Mouse (Mus musculus) ovary, postnatal 14 days (tissue): ENCODE measurements around the gene Slc3a2.
"Not testable (repeated sequence)": the region's sequence is repeated elsewhere in the genome, so short reads cannot be mapped to it uniquely, and the experiment has no call there.

Experiments used
- DNase-seq: peaks from one replicate; pipeline ENCODE4 v3.0.0; 2022; ENCODE audit warnings: low spot score

Slc3a2 gene

DNA sequence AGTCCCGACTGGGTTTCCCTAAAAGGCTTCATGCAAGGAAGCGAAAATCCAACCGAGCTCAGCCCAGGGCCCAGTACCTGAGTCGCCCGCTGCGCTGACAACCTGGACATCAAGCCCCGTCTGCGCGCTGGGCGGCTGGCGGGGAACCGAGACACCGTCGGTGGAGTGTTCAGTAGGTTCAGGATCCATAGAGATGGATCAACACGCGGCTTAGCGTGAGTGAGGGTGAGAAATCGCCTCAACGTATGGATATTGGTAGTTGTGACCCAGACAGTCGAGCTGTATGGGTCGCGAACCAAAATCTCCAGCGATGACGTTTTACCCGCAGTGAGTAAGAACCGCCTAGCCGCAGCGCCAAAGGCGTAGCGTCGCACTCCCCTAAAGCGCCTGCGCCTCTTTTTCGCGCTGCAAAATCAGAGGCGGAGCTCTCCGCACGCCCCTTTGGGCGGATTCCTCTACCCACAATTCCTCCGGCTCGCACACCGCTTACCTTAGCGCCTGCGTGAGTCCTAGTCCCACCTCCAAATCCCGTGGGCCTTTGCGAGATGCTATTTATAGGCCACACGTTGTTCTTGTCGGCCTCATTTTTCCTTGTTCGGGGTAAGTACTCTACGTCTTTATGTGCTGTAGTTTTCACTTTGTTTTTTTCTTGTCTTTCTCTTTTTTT, at the start of gene Slc3a2:
Slc3a2 (minus strand) TSS at position 463 of the 667 bp plus-strand sequence.
- peak; percentile 87 for DNase-seq

DNA sequence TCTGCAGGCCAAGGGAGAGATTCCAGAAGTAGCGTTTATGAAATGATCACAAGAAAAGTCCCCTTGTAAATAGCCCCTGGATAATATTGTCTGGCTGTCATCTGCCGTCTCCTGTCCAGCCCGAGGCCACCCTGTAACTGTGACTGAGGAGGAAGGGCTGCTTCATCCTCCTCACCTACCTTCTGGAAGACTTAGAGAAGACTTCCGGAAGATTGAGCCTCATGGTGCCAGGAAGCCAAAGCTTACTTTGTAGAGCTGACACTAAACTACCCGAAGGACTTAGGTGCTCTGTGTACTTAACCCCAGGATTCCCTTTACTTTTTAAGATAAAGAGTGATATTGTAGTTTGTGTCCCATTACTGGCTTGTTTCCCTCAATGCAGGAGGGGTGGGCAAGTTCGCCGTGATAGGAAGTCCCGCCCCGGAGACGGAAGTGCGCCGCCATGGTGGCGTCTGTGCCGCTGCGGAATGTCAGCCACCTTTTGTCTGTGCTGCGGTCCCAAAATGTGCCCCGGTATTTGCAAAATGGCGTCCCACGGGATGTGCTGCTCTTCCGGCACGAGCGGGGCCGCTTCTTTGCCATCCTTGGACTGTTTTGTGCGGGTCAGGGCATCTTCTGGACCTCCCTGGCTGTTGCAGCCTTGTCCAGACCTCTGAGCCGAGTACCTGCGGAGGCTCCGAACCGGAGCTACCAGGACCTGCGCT, 47.5 kb upstream of the Slc3a2 start, which contains the start of gene Tmem223:
Tmem223 (plus strand) TSS at position 430 of the 704 bp plus-strand sequence.
- DNase-seq = peak; percentile 68

DNA sequence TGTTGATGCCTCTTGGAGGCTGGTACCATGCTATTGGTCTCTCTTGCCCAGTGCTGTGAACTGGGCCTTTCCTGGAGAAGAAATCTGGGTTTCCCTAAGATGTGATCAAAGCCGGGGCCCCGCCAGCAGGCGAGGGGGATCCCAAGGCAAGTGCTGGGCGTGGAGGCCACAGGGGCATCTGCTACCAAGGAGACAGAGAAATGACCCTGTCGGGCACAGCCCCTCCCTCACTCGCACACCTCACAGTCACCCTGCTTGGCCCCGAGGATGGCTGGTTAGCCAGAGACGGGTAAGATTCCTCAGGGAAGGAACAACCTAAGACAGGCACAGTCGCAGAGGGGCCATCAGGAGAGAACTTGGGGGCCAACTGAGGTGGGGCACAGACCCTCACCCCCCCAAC, 42.4 kb upstream of the Slc3a2 start:
- no peak for DNase-seq

DNA sequence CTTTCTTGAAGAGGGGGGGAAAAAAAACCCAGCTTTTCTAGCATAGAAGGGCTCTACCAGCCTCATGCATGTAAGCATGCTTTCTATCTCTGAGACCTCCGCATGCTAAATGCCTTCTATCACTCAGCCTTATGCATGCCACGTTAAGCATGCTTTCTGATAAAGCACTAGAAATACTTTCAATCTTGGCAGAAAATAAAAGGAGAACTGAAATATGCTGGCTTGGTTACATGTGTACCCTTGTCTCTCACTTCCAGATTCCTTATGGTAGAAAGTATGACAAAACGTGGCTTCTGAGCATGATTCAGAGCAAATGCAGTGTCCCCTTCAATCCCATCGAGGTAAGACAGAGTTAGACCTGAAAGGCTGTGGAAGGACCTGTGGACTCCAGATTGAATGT, 40.1 kb upstream of the Slc3a2 start:
- no peak for DNase-seq

DNA sequence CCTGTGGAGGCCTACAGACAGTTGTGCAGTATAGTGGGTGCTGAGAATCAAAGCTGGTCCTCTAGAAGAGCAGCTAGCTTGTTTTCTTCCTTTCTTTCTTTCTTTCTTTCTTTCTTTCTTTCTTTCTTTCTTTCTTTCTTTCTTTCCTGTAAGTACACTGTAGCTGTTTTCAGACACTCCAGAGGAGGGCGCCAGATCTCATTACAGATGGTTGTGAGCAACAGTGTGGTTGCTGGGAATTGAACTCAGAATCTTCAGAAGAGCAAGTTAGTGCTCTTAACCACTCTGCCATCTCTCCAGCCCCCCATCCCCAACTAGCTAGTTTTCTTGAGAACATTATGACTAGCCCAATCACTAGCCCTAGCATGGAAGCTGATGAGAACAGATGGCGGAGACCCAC, 37.6 kb upstream of the Slc3a2 start:
- DNase-seq = no peak

DNA sequence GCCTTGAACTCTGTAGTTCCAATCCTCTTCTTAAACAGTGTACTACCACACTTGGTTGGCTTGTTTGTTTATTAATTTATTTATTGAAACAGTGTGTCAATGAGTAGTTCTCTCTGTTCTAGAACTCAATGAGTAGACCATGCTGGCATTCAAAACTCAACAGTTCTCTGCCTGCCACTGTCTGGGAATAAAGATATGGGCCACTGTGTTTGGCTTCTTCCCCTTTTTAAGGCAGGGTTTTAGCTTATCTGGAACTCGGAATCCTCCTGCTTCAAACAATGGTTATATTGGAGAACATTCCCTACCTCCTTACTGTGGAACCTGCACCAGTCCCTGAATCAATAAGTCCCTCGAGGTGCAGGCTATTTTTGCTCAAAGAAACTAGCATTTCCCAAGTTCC, 35.7 kb upstream of the Slc3a2 start:
- no peak for DNase-seq

DNA sequence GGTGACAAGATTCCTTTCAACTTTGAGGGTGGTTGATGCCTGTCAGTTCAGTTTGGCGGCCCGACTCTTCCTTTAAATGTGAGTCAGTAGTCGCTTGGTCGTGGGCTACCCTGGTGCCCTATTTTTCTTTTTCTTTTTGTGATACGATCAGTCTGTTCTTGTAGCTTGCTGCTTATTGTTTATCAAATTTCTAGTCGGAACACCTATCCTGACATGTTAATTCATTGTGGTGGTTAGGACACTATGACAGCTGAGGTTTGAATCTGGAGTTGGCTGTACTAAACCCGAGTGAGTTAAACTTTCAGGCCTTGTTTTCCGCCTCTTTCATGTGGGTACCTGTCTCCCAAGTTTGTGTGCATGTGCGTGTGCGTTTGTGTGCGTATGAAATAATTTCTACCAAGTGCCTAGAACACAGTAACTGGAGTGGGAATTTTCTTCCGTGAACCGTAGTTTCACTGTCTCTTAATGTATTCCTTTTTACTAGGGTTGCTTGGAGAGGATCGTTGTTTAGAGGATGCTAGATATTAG, 34.4 kb upstream of the Slc3a2 start:
- no peak for DNase-seq

DNA sequence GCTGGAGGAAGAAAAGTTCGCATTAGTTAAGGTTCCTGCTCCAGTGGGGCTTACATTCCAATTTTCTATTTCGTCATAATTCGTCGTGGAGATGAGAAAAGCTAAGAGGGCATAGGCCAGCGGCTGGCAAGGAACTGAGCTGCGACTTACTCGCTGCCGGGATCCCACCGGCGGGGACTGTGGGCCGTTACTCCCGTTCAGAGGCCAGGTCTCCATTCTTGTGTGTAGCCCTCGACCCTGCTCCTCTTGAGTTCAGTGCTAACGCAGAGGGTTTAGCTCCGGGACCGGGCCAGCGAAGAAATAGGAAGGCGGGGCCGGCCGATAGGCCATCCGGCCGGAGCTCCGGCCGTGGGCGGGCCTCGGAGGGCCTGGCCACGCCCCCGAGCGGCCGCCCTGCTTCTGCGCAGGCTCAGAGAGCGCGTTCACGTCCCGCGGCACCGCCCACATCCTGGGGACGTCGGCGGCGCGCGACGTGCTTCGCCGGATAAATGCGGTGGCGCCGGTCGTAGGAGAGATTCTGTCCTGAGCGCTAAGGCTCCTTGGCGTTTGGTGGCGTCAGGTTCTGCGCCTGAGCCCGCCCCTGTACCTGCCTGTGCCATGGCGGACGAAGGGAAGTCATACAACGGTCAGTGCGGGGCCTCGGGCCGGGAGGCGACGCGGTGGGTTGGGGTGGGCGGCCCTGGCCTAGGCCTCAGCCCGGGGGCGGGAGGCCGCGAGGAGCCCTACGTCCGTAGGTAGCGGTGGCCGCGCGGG, 33.6 kb upstream of the Slc3a2 start, which contains the start of gene Nxf1:
Nxf1 (plus strand) TSS at position 439 of the 753 bp plus-strand sequence.
- DNase-seq = peak; percentile 89

DNA sequence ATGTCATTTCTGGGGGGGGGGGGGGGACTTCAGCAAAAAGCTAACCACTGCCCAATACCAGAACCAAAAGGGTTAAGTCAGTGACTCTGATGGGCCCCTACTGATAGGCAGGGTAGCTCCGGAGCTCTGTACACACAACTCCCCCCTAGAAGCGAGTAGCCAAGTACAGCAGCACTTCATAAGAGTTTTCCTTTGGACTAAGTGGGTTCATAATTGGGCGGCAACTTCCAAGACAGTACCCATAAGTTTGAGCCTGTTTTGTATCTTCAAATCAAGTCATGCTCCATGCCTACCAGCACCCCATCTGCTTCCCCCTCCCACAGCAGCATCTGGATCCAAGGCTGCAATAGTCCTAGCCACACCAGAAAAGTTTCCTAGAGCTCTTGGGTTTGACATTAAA, 32.5 kb upstream of the Slc3a2 start:
- DNase-seq = no peak

DNA sequence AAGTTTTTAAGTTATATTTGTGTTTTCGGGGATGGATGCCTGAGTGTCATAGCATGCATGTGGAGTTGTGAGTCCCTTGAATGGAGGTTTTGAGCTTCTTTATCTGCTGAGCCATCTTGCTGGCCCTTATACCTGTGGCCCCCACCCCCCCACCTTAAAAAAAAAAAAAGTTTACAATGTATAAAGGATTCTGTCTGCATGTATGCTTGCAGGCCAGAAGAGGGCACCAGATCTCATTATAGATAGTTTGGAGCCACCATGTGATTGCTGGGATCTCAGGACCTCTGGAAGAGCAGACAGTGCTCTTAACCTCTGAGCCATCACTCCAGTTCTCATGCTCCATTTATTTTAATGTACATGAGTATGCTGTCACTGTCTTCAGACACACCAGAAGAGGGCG, 24.2 kb upstream of the Slc3a2 start:
- no peak for DNase-seq

DNA sequence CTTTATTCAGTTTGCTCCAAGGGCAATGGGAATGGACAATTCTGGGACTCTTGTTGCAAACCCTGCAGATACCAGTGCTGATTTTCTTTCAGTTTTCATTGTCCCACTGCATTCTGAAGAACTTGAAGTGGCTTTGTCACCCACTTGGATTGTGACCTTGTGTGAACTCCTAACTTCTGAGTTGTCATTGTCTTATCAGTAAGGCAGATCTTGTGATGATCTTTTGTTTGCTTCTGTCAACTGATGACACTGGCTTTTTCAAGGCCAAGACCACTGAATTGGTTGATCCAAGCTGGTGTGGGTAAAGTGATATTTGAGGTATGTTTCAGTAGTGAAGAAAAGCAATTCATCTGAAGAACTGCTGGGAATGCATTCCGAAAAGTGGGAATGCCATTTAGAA, 22.2 kb upstream of the Slc3a2 start:
- DNase-seq = no peak

DNA sequence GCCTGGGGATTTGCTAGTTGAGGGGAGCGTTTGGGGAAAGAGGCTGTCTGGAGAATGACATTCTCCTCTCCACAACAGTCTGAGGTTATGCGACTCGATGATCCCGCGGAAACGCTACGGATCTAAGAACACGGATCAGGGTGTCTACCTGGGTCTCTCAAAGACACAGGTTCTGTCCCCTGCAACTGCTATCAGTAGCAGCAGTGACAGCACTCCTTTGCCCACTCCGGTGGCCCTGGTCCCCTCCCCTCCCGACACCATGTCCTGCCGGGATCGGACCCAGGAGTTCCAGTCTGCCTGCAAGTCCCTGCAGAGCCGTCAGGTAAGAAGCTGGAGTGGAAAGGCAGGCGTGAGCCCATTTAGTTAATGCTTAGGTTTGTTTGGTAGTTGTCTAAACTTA, 19.0 kb upstream of the Slc3a2 start:
- no peak for DNase-seq

DNA sequence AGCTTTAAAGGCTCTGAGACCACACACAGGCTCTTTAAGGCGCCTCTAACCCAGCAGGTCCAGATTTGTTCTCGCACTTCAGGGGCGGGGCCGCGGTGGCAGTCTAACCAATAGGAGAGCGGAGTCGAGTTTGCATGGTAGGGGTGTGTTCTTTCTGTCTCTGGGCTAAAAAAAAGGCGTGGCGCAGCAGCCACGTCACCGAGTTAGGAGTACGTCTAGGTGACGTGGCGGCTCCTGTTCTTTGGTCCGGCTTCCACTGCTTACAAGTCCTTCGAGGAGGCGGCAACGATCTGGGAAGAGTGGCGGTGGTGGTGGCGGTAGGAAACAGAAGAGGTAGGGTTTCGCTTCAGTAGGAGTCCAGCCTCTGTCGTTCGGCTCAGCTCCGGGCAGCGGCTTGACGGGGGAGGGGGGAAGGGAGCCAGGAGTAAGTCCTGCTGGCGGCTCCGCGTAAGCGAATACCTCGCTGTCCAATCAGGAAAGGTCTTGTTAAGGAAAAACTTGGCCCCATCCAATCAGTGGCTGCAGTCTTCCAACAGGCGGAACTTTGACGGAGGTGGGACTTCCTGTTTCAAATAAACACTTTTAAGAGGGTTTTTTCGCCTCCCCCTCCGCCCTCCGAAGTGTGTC, 18.2 kb upstream of the Slc3a2 start, which contains the start of gene Stx5a:
Stx5a (plus strand) TSS at position 171 of the 627 bp plus-strand sequence.
- peak; percentile 85 for DNase-seq

DNA sequence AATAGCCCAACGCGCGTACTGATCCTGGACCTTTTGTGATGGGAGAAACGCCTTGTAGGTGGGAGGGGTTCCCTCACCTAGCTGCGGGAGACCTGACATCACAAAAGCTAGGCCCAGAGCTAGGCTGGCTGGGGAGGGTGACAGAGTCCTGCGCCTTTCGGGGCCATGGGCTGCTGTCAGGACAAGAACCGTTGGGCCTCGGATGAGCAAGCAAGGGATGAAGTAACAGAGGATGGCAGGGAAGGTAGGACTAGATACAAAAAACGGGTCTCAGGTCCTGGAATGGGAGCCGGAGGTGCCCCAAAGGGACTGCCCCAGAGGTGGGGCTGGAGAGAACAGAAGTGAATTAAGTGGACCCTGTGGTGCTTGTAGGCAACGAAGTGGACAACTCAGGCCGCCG, 17.4 kb upstream of the Slc3a2 start, which contains the start of gene 1700092M07Rik:
1700092M07Rik (plus strand) TSS at position 116 of the 400 bp plus-strand sequence.
- no peak for DNase-seq

DNA sequence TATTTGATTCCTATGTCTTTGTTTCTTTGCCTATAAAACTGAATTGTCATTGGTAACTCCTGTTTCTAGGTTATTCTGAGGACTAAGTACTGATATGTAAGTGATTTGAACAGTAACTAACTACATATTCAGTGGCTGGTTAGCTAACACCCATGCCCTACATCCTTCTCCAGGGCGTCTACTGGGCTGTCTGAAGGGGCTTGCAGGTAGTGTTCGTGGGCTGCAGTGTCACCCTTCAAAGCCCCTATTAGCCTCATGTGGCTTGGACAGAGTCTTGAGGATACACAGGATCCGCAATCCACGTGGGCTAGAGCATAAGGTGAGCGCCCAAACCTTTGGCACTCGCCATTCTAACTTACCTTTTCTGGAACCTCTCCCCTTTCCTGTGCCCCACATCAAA, 16.5 kb upstream of the Slc3a2 start:
- no peak for DNase-seq

DNA sequence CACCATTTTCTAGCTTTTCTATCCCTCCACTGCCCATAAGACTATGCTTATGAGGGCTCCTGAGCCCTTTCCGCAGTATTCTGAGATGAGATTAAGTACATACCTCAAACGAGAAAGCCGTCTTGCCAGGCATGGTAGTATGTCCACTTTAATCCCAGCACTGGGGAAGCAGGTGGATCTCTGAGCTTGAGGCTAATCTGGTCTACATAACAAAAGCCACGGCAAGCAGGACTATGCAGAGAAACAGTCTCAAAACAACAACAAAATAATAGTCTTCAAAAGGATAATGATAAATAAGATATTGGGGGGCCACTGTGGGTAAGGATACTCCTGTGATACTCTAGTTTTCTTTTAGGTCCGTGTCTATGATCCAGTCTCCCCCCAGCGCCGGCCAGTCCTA, 15.7 kb upstream of the Slc3a2 start:
- DNase-seq = no peak

DNA sequence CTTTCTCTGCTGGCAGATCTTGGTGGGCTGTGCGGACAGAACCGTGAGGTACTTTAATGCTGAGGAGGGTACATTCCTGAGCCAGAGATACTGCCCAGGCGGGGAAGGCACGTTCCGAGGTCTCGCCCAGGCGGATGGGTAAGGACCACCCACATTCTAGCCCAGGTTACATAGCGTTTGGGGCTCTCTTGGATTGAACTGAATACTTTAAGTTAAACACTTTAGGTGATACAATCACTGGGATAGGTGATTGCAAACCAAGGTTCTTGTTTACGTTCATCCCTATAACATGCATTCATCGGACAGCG, 12.9 kb upstream of the Slc3a2 start:
- DNase-seq = no peak

DNA sequence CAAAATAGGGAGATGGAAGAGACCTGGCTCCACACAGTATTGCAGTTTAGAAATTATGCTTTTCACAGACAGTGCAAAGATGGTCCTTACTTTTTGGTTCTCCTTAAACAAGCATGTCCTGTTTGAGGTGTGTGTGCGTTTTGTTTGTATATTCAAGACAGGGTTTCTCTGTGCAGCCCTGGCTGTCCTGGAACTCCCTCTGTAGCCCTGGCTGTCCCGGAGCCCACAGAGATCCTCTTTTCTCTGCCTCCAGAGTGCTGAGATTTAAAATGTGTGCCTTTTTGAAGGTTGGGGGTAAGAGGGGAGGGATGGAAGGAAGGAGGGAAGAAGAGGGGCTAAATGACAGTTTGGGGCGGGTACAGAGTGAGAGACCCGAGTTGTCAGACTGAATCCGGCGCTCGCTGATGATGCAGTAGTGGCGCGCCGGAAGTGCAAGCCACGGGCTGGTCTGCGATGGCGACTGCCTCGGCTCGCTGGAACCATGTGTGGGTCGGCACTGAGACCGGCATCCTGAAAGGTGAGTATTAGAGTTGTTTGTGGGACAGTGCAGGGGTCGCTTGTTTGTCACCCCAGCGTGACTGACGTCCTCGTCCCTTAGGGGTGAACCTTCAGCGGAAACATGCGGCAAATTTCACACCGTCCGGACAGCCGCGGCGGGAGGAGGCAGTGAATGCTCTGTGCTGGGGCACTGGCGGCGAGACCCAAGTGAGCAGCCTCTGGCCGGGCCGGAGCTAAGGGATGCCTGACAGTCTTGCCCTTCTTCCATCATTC, 12.4 kb upstream of the Slc3a2 start, which contains the start of gene Wdr74:
Wdr74 (plus strand) TSS at position 439 of the 771 bp plus-strand sequence.
- DNase-seq = peak; percentile 93

DNA sequence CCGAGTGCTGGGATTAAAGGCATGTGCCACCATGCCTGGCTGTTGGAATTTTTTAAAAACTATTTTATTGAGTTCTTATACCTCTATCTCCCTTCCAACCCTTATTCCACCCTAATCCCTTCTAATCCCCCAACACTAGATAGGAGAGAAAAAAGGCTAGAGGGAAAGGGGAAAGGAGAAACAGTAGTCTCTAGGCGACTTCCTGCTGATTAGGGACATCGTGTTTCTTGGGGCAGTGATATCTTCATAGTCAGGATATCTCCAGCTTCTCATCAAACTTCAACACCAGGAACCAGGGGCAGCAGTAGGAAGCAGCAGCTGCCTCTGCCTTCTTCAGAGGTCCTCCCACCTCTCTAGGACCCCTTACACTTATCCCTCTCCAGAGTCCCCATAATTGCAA, 11.2 kb upstream of the Slc3a2 start:
- DNase-seq = no peak

DNA sequence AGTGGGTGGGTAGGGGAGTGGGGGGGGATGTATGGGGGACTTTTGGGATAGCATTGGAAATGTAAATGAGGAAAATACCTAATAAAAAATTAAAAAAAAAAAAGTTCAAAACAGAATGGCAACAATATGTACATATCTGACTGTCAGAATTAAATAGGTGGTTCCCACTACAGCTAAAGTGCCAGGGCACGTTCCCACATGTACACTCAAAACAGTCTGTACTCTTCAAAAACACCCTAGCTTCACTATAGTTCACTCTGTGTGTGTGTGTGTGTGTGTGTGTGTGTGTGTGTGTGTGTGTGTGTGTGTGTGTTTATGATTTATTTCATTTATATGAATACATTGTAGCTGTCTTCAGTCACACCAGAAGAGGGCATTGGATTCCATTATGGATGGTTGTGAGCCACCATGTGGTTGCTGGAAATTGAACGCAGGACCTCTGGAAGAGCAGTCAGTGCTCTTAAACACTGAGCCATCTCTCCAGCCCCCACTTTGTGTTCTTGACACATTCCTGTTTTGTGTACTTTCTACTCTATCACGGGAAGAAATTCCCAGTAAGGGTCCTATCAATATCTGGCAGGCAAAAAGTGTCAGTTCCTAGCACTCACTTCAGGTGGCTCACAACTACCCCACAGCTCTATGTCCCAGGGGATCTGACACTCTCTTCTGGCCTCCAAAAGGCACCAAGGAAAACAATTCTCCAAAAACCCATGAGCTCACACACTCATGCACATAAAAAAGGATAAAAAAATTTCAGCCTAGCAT, 5.3 kb upstream of the Slc3a2 start:
- not testable (repeated sequence) for DNase-seq
